Mouse (Mus musculus): ENCODE measurements around the gene Csnk2a2. TPM values are rescaled to one million over a fixed set of nuclear protein-coding genes. Genes with fewer than 3 reads are reported as not detected.

The Csnk2a2 gene
- total and polyA plus RNA-seq, 2 experiments from 2014 or later = 9.9 to 26.7 TPM

DNA sequence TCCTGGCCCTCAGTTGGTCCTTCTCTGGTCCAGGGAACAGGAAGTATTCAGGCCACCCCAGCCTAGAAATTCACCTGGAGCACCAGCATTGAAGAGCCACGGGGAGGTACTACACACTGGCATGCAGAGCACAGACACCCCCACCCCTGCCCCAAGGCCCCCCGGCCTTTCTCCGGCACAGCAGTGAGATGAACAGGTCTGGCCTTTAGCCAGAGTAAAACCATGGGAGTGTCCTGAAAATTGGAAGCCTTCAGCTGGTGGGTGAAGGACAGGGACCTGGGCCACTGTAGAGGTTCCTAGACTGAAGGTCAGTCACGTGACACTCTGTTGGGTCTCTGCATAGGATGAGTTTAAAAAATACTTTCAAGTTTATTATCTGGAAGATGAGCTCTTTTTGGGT lies 44.8 kb downstream of the Csnk2a2 start:
- no peak overlapping the region for H3K4me3 ChIP-seq (ENCODE audit: low read depth, low read length)
- WGBS = 79% methylated on average over 4 of the region's 4 CpGs
- no peaks in the 10 kb centered on the region for H3K27me3 ChIP-seq (ENCODE audit: insufficient read depth, low read length)

GRCm38 (mm10) chr8:95441491-95442039 lies 48.3 kb downstream of the Csnk2a2 start:
- Histone ChIP-seq H3K4me2 (ENCODE audit: low read depth) (no peak overlapping the region), H3K27ac (ENCODE audit: low read depth, low read length) (no peak overlapping the region), H3K9ac (no peak overlapping the region), H3K9me3 (ENCODE audit: low read length) (no peaks in the 10 kb centered on the region), H3K4me3 (ENCODE audit: low read depth, low read length) (no peak overlapping the region), H3K27me3 (ENCODE audit: insufficient read depth, low read length) (no peaks in the 10 kb centered on the region), H3K36me3 (ENCODE audit: insufficient read depth) (no peaks in the 10 kb centered on the region), H3K4me1 (ENCODE audit: insufficient read depth) (no peaks in the 10 kb centered on the region)
- no peak for ATAC-seq
- no peak for TF ChIP-seq CTCF (IDR thresholded peaks at IDR 0.05; ENCODE audit: low read depth)
- 60% methylated on average over 5 of the region's 5 CpGs for WGBS
- DNase-seq = no peak

More for the DNA sequence above, 44.8 kb downstream of the Csnk2a2 start:
- no peaks in the 10 kb centered on the region for H3K4me1 ChIP-seq (ENCODE audit: insufficient read depth)
- H3K9me3 ChIP-seq (ENCODE audit: low read length) = no peaks in the 10 kb centered on the region
- no peak for ATAC-seq
- H3K4me2 ChIP-seq (ENCODE audit: low read depth) = no peak overlapping the region
- H3K9ac ChIP-seq = no peak overlapping the region
- peaks cover 27% of the 10 kb centered on the region for H3K36me3 ChIP-seq (ENCODE audit: insufficient read depth)
- no peak overlapping the region for H3K27ac ChIP-seq (ENCODE audit: low read depth, low read length)
- no peak for DNase-seq
- no peak for TF ChIP-seq CTCF (IDR thresholded peaks at IDR 0.05; ENCODE audit: low read depth)

DNA sequence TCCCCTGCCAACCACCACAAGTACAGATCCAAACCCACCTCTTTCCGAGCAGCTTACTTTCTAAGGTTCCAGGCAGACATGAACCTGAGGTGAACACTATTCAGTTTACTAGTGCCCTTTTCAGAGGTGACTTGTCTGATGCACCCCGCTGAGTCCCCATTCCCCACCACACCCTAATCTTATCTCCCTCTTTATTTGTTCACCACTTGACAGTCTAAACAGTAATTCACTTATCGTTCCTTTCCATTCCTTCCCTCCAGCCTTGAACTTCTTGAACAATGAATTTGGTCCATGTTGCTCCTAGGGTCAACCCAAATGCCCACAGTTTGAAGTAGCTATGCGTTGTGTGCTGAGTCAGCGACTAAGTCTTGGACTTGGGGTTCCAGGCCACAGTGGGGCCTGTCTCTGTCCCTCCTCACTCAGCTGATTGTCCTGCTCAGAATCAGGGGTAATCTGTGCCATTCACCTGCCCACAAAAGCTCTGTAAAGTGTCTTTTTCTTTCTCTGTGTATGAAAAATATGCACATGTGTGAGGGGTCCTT lies 49.6 kb downstream of the Csnk2a2 start:
- Histone ChIP-seq H3K9me3 (ENCODE audit: low read length) (no peaks in the 10 kb centered on the region), H3K36me3 (ENCODE audit: insufficient read depth) (no peaks in the 10 kb centered on the region), H3K4me1 (ENCODE audit: insufficient read depth) (no peaks in the 10 kb centered on the region), H3K9ac (no peak overlapping the region), H3K27me3 (ENCODE audit: insufficient read depth, low read length) (no peaks in the 10 kb centered on the region), H3K4me3 (ENCODE audit: low read depth, low read length) (no peak overlapping the region), H3K27ac (ENCODE audit: low read depth, low read length) (no peak overlapping the region), H3K4me2 (ENCODE audit: low read depth) (no peak overlapping the region)
- DNase-seq (no peak), ATAC-seq (no peak)
- TF ChIP-seq CTCF (IDR thresholded peaks at IDR 0.05; ENCODE audit: low read depth) = no peak
- WGBS = 89% methylated on average over 5 of the region's 5 CpGs

- Histone ChIP-seq H3K36me3 (ENCODE audit: insufficient read depth) (no peaks in the 10 kb centered on the region), H3K9me3 (ENCODE audit: low read length) (no peaks in the 10 kb centered on the region), H3K27ac (ENCODE audit: low read depth, low read length) (no peak overlapping the region), H3K4me2 (ENCODE audit: low read depth) (no peak overlapping the region), H3K4me3 (ENCODE audit: low read depth, low read length) (no peak overlapping the region), H3K9ac (no peak overlapping the region), H3K27me3 (ENCODE audit: insufficient read depth, low read length) (no peaks in the 10 kb centered on the region), H3K4me1 (ENCODE audit: insufficient read depth) (no peaks in the 10 kb centered on the region)
- WGBS = 92% methylated on average over 2 of the region's 2 CpGs
- no peak for DNase-seq
- TF ChIP-seq CTCF (IDR thresholded peaks at IDR 0.05; ENCODE audit: low read depth) = no peak
- ATAC-seq = no peak
Measured at GRCm38 (mm10) chr8:95439421-95439820, 50.4 kb downstream of the Csnk2a2 start.

GRCm38 (mm10) chr8:95437341-95437992 lies 52.4 kb downstream of the Csnk2a2 start:
- Histone ChIP-seq H3K4me1 (ENCODE audit: insufficient read depth) (peaks cover 12% of the 10 kb centered on the region), H3K9me3 (ENCODE audit: low read length) (no peaks in the 10 kb centered on the region), H3K4me2 (ENCODE audit: low read depth) (no peak overlapping the region), H3K4me3 (ENCODE audit: low read depth, low read length) (no peak overlapping the region), H3K27ac (ENCODE audit: low read depth, low read length) (no peak overlapping the region), H3K36me3 (ENCODE audit: insufficient read depth) (no peaks in the 10 kb centered on the region), H3K27me3 (ENCODE audit: insufficient read depth, low read length) (no peaks in the 10 kb centered on the region), H3K9ac (no peak overlapping the region)
- ATAC-seq (no peak), DNase-seq (no peak)
- 54% methylated on average over 5 of the region's 5 CpGs for WGBS
- TF ChIP-seq CTCF (IDR thresholded peaks at IDR 0.05; ENCODE audit: low read depth) = no peak

DNA sequence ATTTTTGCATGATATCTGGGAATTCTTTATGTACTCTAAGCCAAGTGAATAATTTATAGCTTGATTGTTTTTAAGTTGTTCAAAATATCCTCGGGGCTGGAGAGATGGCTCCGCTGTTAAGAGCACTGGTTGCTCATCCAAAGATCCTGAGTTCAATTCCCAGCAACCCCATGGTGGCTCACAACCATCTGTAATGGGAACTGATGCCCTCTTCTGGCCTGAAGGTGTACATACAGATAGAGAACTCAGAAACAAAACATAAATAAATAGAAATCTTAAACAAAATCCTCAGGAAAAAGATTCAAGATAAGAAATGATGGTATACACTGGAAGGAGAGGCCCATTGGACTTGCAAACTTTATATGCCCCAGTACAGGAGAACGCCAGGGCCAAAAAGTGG lies 53.9 kb downstream of the Csnk2a2 start:
- no peaks in the 10 kb centered on the region for H3K36me3 ChIP-seq (ENCODE audit: insufficient read depth)
- TF ChIP-seq CTCF (IDR thresholded peaks at IDR 0.05; ENCODE audit: low read depth) = peak; percentile 36
- WGBS = 87% methylated on average over 3 of the region's 3 CpGs
- no peaks in the 10 kb centered on the region for H3K9me3 ChIP-seq (ENCODE audit: low read length)
- ATAC-seq (no peak), DNase-seq (no peak)
- no peak overlapping the region for H3K4me2 ChIP-seq (ENCODE audit: low read depth)
- peaks cover 12% of the 10 kb centered on the region for H3K4me1 ChIP-seq (ENCODE audit: insufficient read depth)
- H3K27ac ChIP-seq (ENCODE audit: low read depth, low read length) = no peak overlapping the region
- H3K9ac ChIP-seq = no peak overlapping the region
- no peaks in the 10 kb centered on the region for H3K27me3 ChIP-seq (ENCODE audit: insufficient read depth, low read length)
- no peak overlapping the region for H3K4me3 ChIP-seq (ENCODE audit: low read depth, low read length)

- H3K27me3 ChIP-seq (ENCODE audit: insufficient read depth, low read length) = no peaks in the 10 kb centered on the region
- ATAC-seq = no peak
- peak overlapping the region; percentile 74; the same call in 1 of the 2 replicates for H3K27ac ChIP-seq (ENCODE audit: low read depth, low read length)
- 75% methylated on average over 9 of the region's 9 CpGs for WGBS
- TF ChIP-seq CTCF (IDR thresholded peaks at IDR 0.05; ENCODE audit: low read depth) = no peak
- H3K9me3 ChIP-seq (ENCODE audit: low read length) = no peaks in the 10 kb centered on the region
- H3K9ac ChIP-seq = no peak overlapping the region
- H3K4me1 ChIP-seq (ENCODE audit: insufficient read depth) = peaks cover 12% of the 10 kb centered on the region
- peak overlapping the region; percentile 64 for H3K4me3 ChIP-seq (ENCODE audit: low read depth, low read length)
- no peaks in the 10 kb centered on the region for H3K36me3 ChIP-seq (ENCODE audit: insufficient read depth)
- H3K4me2 ChIP-seq (ENCODE audit: low read depth) = peak overlapping the region; percentile 72
- peak; percentile 24 for DNase-seq
Measured at GRCm38 (mm10) chr8:95435471-95435870, 54.4 kb downstream of the Csnk2a2 start.

Measured in forebrain, postnatal 0 days (tissue).